Mouse (Mus musculus): ENCODE data around the gene Mex3a.

DNA sequence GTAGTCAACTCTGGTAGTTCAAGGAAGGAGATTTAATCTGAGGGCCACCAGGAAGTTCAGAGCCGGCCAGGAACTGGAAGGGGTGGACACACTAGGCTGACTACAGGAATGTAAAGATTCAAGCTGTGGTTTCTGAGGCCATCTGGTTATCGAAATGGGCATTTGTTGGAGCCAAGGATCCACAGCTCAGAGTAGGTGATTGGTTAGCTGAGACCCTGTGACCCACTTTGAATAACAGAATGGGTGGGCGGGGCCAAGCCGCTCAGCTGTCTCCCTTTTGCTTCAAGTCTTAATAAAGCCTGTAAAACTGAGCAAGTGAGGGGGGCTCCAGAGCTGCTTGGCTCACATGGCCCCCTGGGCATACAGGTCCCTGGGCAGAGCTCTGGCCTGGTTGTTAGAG, 29.8 kb downstream of the Mex3a start:
- TF ChIP-seq POLR2A (IDR thresholded peaks at IDR 0.05; ENCODE audit: control insufficient read depth, extremely low read depth, insufficient read depth, low read length, poor library complexity) (no peak), CTCF (IDR thresholded peaks at IDR 0.05; ENCODE audit: borderline replicate concordance, control insufficient read depth, extremely low read depth, insufficient read depth, low read length, poor library complexity) (no peak)
